Mouse (Mus musculus) liver, embryonic 14.5 days (tissue): ENCODE measurements around the gene Loxl4.

ENCODE experiments used
- CTCF ChIP-seq: IDR thresholded peaks from 2 replicates; pipeline ENCODE4 v1.5.1; 2016; ENCODE audit warnings: antibody characterized with exemption, low read depth, control low read depth
- EP300 ChIP-seq: IDR thresholded peaks from 2 replicates; pipeline ENCODE4 v1.6.1; 2016; ENCODE audit warnings: antibody characterized with exemption, low read depth

GRCm38 (mm10) chr19:42578631-42579030 lies 34.0 kb downstream of the Loxl4 start:
- no peak for TF ChIP-seq CTCF
- no peak for TF ChIP-seq EP300
